Mouse (Mus musculus) left cerebral cortex, postnatal 4 days (tissue): ENCODE data around the gene Olfr938. TPM values are rescaled to one million over a fixed set of nuclear protein-coding genes. Genes with fewer than 3 reads are reported as not detected.

Experiments
- DNase-seq: peaks from one replicate; pipeline ENCODE4 v3.0.0-alpha.2; 2022
- intact Hi-C: fragments of 180-260 bp; cut with DNase I; formaldehyde crosslinking; loops from one replicate; pipeline ENCODE4 v1.15.1; 2025
- microRNA-seq: library from miRNA; unstranded; fragments of <30 nt; microRNA quantifications from one replicate; pipeline ENCODE4 v1.2.0, GENCODE M21; 2022
- total RNA-seq, 2 experiments: library from RNA; stranded (reverse); gene quantifications; 2 replicates each; pipeline ENCODE4 v1.2.3; 2021

The Olfr938 gene
- not detected for total RNA-seq

GRCm38 (mm10) chr9:39078787-39079186 lies at the start of gene Olfr938:
TSS of gene Olfr938 (minus strand) at chr9:39078887.
- intact Hi-C loops, result no loop called here
- no peak for DNase-seq

GRCm38 (mm10) chr9:39127831-39128230 lies 49.1 kb upstream of the Olfr938 start, which contains the start of gene Olfr27:
TSS of gene Olfr27 (plus strand) at chr9:39128131.
- DNase-seq, result no peak
- intact Hi-C loops, result no loop called here

DNA sequence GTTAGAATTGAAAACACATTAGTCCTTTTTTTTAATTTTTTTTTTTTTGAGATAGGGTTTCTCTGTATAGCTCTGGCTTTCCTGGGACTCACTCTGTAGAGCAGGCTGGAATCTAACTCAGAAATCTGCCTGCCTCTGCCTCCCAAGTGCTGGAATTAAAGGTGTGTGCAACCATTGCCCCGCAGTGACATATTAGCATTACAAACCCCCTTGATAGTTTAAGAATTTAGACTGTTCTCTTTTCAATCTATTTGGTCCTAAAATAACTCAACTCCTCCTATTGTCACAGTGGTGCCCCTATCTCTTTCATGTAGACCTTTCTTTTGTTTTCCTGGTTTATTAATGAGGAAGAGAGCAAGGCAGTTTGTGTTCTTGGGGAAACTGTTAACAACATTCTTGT lies 48.6 kb upstream of the Olfr938 start:
- intact Hi-C loops, result no loop called here
- no peak for DNase-seq

- intact Hi-C loops, result no loop called here
- no peak for DNase-seq
Measured at GRCm38 (mm10) chr9:39064851-39065250, 13.8 kb downstream of the Olfr938 start, which contains the start of gene Olfr937. TSS of gene Olfr937 (minus strand) at chr9:39064951.

Small RNAs within 50 kb of the gene (microRNA-seq; reads per million reads assigned to microRNA genes)
- gene Gm25032 (not detected), gene Gm25529 (not detected)

Other genes with a start within 250 kb of the Olfr938 start
- gene Olfr924, start 234.4 kb downstream of the Olfr938 start, total RNA-seq, result not detected
- gene Olfr26, start 223.8 kb downstream of the Olfr938 start, total RNA-seq, result not detected
- not detected for gene Olfr926, start 201.8 kb downstream of the Olfr938 start, total RNA-seq
- not detected for gene Olfr930, start 149.1 kb downstream of the Olfr938 start, total RNA-seq
- not detected for gene Olfr933, start 106.6 kb downstream of the Olfr938 start, total RNA-seq
- gene Olfr934, start 90.6 kb downstream of the Olfr938 start, total RNA-seq, result not detected
- not detected for gene Olfr935, start 79.2 kb downstream of the Olfr938 start, total RNA-seq
- not detected for gene Olfr146, start 55.5 kb downstream of the Olfr938 start, total RNA-seq
- gene Olfr937, start 13.9 kb downstream of the Olfr938 start, total RNA-seq, result not detected
- not detected for gene Olfr27, start 49.2 kb upstream of the Olfr938 start, total RNA-seq
- gene Olfr943, start 87.4 kb upstream of the Olfr938 start, total RNA-seq, result not detected
- not detected for gene Olfr944, start 123.0 kb upstream of the Olfr938 start, total RNA-seq
- gene Olfr1537, start 171.1 kb upstream of the Olfr938 start, total RNA-seq, result not detected
- gene Olfr945, start 197.9 kb upstream of the Olfr938 start, total RNA-seq, result not detected
- gene Olfr948, start 247.2 kb upstream of the Olfr938 start, total RNA-seq, result not detected